Mouse (Mus musculus): ENCODE measurements at regions not wholly inside any gene's neighbourhood (a gene's known extent, or its start where the extent isn't known, plus 50 kb on each side); places are given as distances from the start of the nearest gene placed in this dataset.

- Histone ChIP-seq H3K27me3 (ENCODE audit: control insufficient read depth, insufficient read depth, low read length) (no peaks in the 10 kb centered on the region), H3K4me1 (ENCODE audit: control insufficient read depth, insufficient read depth, low read length) (no peaks in the 10 kb centered on the region; the same call in 1 of the 2 replicates), H3K4me3 (replicated peaks; ENCODE audit: insufficient read depth, low read depth, low read length) (no peak overlapping the region), H3K27ac (ENCODE audit: insufficient read depth, low read length) (no peak overlapping the region)
- TF ChIP-seq POLR2A (IDR thresholded peaks at IDR 0.05; ENCODE audit: borderline replicate concordance, insufficient read depth, low read length) = no peak
- TF ChIP-seq CTCF (IDR thresholded peaks at IDR 0.05; ENCODE audit: borderline replicate concordance, insufficient read depth, low read depth, low read length) = peak; percentile 39; the same call in 1 of the 2 replicates
- whole genome bisulfite sequencing = 83% methylated on average over 7 of the region's 7 CpGs
- DNase-seq = peak; percentile 37 to 64
Measured at GRCm38 (mm10) chr12:25864113-25864852, 550.8 kb downstream of the Rnf144a start.

GRCm38 (mm10) chr12:25861100-25861499 is 554.0 kb downstream of the Rnf144a start:
- 92% methylated on average over 3 of the region's 3 CpGs for WGBS
- H3K27ac ChIP-seq (ENCODE audit: insufficient read depth, low read length) = no peak overlapping the region
- H3K4me3 ChIP-seq (replicated peaks; ENCODE audit: insufficient read depth, low read depth, low read length) = no peak overlapping the region
- DNase-seq = no peak
- no peaks in the 10 kb centered on the region for H3K4me1 ChIP-seq (ENCODE audit: control insufficient read depth, insufficient read depth, low read length)
- no peak for TF ChIP-seq POLR2A (IDR thresholded peaks at IDR 0.05; ENCODE audit: borderline replicate concordance, insufficient read depth, low read length)
- no peak for TF ChIP-seq CTCF (IDR thresholded peaks at IDR 0.05; ENCODE audit: borderline replicate concordance, insufficient read depth, low read depth, low read length)
- H3K27me3 ChIP-seq (ENCODE audit: control insufficient read depth, insufficient read depth, low read length) = no peaks in the 10 kb centered on the region

- Histone ChIP-seq H3K27me3 (ENCODE audit: control insufficient read depth, insufficient read depth, low read length) (no peaks in the 10 kb centered on the region), H3K4me1 (ENCODE audit: control insufficient read depth, insufficient read depth, low read length) (no peaks in the 10 kb centered on the region), H3K27ac (ENCODE audit: insufficient read depth, low read length) (no peak overlapping the region), H3K4me3 (replicated peaks; ENCODE audit: insufficient read depth, low read depth, low read length) (no peak overlapping the region)
- TF ChIP-seq CTCF (IDR thresholded peaks at IDR 0.05; ENCODE audit: borderline replicate concordance, insufficient read depth, low read depth, low read length) = no peak
- TF ChIP-seq POLR2A (IDR thresholded peaks at IDR 0.05; ENCODE audit: borderline replicate concordance, insufficient read depth, low read length) = no peak
- DNase-seq = no peak
- 92% methylated on average over 6 of the region's 6 CpGs for WGBS
Measured at GRCm38 (mm10) chr12:25858397-25858796, 556.7 kb downstream of the Rnf144a start.

- no peaks in the 10 kb centered on the region for H3K27me3 ChIP-seq (ENCODE audit: control insufficient read depth, insufficient read depth, low read length)
- H3K4me1 ChIP-seq (ENCODE audit: control insufficient read depth, insufficient read depth, low read length) = no peaks in the 10 kb centered on the region
- no peak overlapping the region for H3K27ac ChIP-seq (ENCODE audit: insufficient read depth, low read length)
- H3K4me3 ChIP-seq (replicated peaks; ENCODE audit: insufficient read depth, low read depth, low read length) = no peak overlapping the region
- DNase-seq = no peak
- TF ChIP-seq CTCF (IDR thresholded peaks at IDR 0.05; ENCODE audit: borderline replicate concordance, insufficient read depth, low read depth, low read length) = no peak
- 41% methylated on average over 7 of the region's 7 CpGs for WGBS
Measured at GRCm38 (mm10) chr12:25830057-25830456, 585.0 kb downstream of the Rnf144a start.

GRCm38 (mm10) chr12:25827961-25828360 is 587.1 kb downstream of the Rnf144a start:
- Histone ChIP-seq H3K4me3 (replicated peaks; ENCODE audit: insufficient read depth, low read depth, low read length) (no peak overlapping the region), H3K27ac (ENCODE audit: insufficient read depth, low read length) (no peak overlapping the region), H3K27me3 (ENCODE audit: control insufficient read depth, insufficient read depth, low read length) (no peaks in the 10 kb centered on the region), H3K4me1 (ENCODE audit: control insufficient read depth, insufficient read depth, low read length) (no peaks in the 10 kb centered on the region)
- 93% methylated on average over 2 of the region's 2 CpGs for WGBS
- TF ChIP-seq CTCF (IDR thresholded peaks at IDR 0.05; ENCODE audit: borderline replicate concordance, insufficient read depth, low read depth, low read length) = no peak
- TF ChIP-seq POLR2A (IDR thresholded peaks at IDR 0.05; ENCODE audit: borderline replicate concordance, insufficient read depth, low read length) = no peak
- no peak for DNase-seq

GRCm38 (mm10) chr12:25826928-25827327 is 588.1 kb downstream of the Rnf144a start:
- 40% methylated on average over 3 of the region's 3 CpGs for WGBS
- TF ChIP-seq POLR2A (IDR thresholded peaks at IDR 0.05; ENCODE audit: borderline replicate concordance, insufficient read depth, low read length) (no peak), CTCF (IDR thresholded peaks at IDR 0.05; ENCODE audit: borderline replicate concordance, insufficient read depth, low read depth, low read length) (no peak)
- Histone ChIP-seq H3K4me3 (replicated peaks; ENCODE audit: insufficient read depth, low read depth, low read length) (no peak overlapping the region), H3K27me3 (ENCODE audit: control insufficient read depth, insufficient read depth, low read length) (no peaks in the 10 kb centered on the region), H3K4me1 (ENCODE audit: control insufficient read depth, insufficient read depth, low read length) (no peaks in the 10 kb centered on the region), H3K27ac (ENCODE audit: insufficient read depth, low read length) (no peak overlapping the region)
- no peak for DNase-seq

- WGBS = 60% methylated on average over 4 of the region's 4 CpGs
- TF ChIP-seq POLR2A (IDR thresholded peaks at IDR 0.05; ENCODE audit: borderline replicate concordance, insufficient read depth, low read length) (no peak), CTCF (IDR thresholded peaks at IDR 0.05; ENCODE audit: borderline replicate concordance, insufficient read depth, low read depth, low read length) (no peak)
- no peaks in the 10 kb centered on the region for H3K27me3 ChIP-seq (ENCODE audit: control insufficient read depth, insufficient read depth, low read length)
- no peak for DNase-seq
- no peak overlapping the region for H3K27ac ChIP-seq (ENCODE audit: insufficient read depth, low read length)
- no peak overlapping the region for H3K4me3 ChIP-seq (replicated peaks; ENCODE audit: insufficient read depth, low read depth, low read length)
- no peaks in the 10 kb centered on the region for H3K4me1 ChIP-seq (ENCODE audit: control insufficient read depth, insufficient read depth, low read length)
Measured at GRCm38 (mm10) chr12:25826451-25826850, 588.6 kb downstream of the Rnf144a start.

GRCm38 (mm10) chr12:25816248-25816647 is 598.8 kb downstream of the Rnf144a start:
- 87% methylated on average over 2 of the region's 2 CpGs for WGBS
- Histone ChIP-seq H3K27ac (ENCODE audit: insufficient read depth, low read length) (no peak overlapping the region), H3K4me1 (ENCODE audit: control insufficient read depth, insufficient read depth, low read length) (no peaks in the 10 kb centered on the region), H3K27me3 (ENCODE audit: control insufficient read depth, insufficient read depth, low read length) (no peaks in the 10 kb centered on the region), H3K4me3 (replicated peaks; ENCODE audit: insufficient read depth, low read depth, low read length) (no peak overlapping the region)
- DNase-seq = no peak
- no peak for TF ChIP-seq POLR2A (IDR thresholded peaks at IDR 0.05; ENCODE audit: borderline replicate concordance, insufficient read depth, low read length)
- no peak for TF ChIP-seq CTCF (IDR thresholded peaks at IDR 0.05; ENCODE audit: borderline replicate concordance, insufficient read depth, low read depth, low read length)
